11 mouse cellular contexts compared by ENCODE assay signal in the genomic region with DNA sequence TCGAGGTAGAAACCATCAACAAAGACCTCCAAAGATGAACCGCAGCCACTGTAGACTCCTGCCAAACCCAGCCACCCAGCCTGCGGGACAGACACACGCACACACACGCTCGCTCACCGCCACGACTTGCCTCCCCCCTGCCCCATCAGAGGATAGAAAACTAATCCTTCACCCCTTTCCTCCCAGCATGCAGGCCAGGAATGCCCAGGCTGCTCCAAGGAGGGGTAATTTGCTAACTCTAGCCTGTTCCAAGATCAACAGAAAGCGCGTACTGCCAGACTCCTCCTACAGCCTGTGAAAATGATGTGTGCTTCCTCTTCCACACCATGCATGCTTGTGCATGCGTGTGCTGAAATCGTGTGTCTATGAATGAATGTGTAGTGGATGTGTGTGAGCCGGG.
"Had no signal": no experiment of that assay in that cellular context is flagged by ENCODE, and none has a peak within 500 bp of the region (broad histone marks: within the 10 kb centered on the region; RNA-seq: fewer than 3 reads in every experiment).

No protein-coding gene starts in this region.

- H3K4me2 ChIP-seq: liver, embryonic 15.5 days; midbrain, embryonic 15.5 days; neural tube, embryonic 12.5 days had no signal

- H3K27ac ChIP-seq: liver, embryonic 15.5 days; midbrain, embryonic 15.5 days; neural tube, embryonic 12.5 days; stomach, postnatal 0 days had no signal

- ATAC-seq: midbrain, embryonic 15.5 days had no signal

- H3K27me3 ChIP-seq: liver, embryonic 15.5 days; midbrain, embryonic 15.5 days; neural tube, embryonic 12.5 days had no signal

- H3K9me3 ChIP-seq: liver, embryonic 15.5 days; midbrain, embryonic 15.5 days had no signal

- H3K9ac ChIP-seq: liver, embryonic 15.5 days; midbrain, embryonic 15.5 days; neural tube, embryonic 12.5 days had no signal

- H3K4me1 ChIP-seq: liver, embryonic 15.5 days; midbrain, embryonic 15.5 days had no signal

- DNase-seq: kidney, adult 11 months; kidney, adult 9 months; kidney, postnatal 10 days; lung, adult 2 months; lung, postnatal 36 days; thymus, adult 18-20 months; thymus, postnatal 14 days had no signal

- H3K36me3 ChIP-seq: liver, embryonic 15.5 days; midbrain, embryonic 15.5 days; neural tube, embryonic 12.5 days had no signal

- H3K4me3 ChIP-seq: liver, embryonic 15.5 days; midbrain, embryonic 15.5 days; neural tube, embryonic 12.5 days had no signal
